Mouse (Mus musculus): ENCODE data around the gene Zfp217. TPM values are rescaled to one million over a fixed set of nuclear protein-coding genes. Genes with fewer than 3 reads are reported as not detected.

Gene Zfp217
- total RNA-seq, 2 experiments from 2014 or later, result 11.2 to 13.0 TPM

DNA sequence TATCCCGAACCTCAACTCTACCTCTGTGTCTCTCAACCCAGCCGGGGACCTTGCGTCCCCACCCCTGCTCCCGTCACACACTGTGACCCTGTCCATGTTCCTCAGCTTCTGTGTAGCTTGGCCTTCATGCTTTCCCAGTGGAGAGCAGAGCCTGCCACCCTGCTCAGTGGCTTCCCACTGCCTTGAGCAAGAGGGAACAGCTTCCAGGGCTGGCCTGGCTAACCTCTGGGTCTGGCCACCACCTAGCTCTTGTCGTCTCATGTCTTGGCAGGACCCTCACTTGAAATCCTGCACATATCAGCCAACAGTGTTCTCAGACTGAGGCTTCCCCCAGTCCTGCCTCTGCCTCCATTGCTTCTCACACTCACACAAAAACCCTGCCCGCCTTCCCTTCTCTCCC lies 12.1 kb downstream of the Zfp217 start:
- intact Hi-C loops (cut with DNase I), result no loop called here
- DNase-seq, result no peak

- intact Hi-C loops (cut with DNase I), result loop anchor here (5.0 kb wide), 3 partner anchors 73 to 183 kb away; no protein-coding TSS in a partner anchor
- no peak for DNase-seq
These were observed 13.7 kb downstream of the Zfp217 start for GRCm38 (mm10) chr2:170134026-170134690.

- intact Hi-C loops (cut with DNase I), result loop anchor here (2.0 to 5.0 kb wide), 4 partner anchors 20 to 184 kb away; no protein-coding TSS in a partner anchor
- DNase-seq, result peak; percentile 83 to 89
These were observed 14.7 kb downstream of the Zfp217 start for GRCm38 (mm10) chr2:170133093-170133731.

GRCm38 (mm10) chr2:170132716-170133092 lies 15.2 kb downstream of the Zfp217 start:
- DNase-seq, result no peak
- intact Hi-C loops (cut with DNase I), result loop anchor here (2.0 to 5.0 kb wide), 4 partner anchors 20 to 185 kb away; no protein-coding TSS in a partner anchor

GRCm38 (mm10) chr2:170131981-170132460 lies 15.9 kb downstream of the Zfp217 start:
- intact Hi-C loops (cut with DNase I), result loop anchor here (2.0 to 5.0 kb wide), 4 partner anchors 21 to 185 kb away; no protein-coding TSS in a partner anchor
- DNase-seq, result no peak

DNA sequence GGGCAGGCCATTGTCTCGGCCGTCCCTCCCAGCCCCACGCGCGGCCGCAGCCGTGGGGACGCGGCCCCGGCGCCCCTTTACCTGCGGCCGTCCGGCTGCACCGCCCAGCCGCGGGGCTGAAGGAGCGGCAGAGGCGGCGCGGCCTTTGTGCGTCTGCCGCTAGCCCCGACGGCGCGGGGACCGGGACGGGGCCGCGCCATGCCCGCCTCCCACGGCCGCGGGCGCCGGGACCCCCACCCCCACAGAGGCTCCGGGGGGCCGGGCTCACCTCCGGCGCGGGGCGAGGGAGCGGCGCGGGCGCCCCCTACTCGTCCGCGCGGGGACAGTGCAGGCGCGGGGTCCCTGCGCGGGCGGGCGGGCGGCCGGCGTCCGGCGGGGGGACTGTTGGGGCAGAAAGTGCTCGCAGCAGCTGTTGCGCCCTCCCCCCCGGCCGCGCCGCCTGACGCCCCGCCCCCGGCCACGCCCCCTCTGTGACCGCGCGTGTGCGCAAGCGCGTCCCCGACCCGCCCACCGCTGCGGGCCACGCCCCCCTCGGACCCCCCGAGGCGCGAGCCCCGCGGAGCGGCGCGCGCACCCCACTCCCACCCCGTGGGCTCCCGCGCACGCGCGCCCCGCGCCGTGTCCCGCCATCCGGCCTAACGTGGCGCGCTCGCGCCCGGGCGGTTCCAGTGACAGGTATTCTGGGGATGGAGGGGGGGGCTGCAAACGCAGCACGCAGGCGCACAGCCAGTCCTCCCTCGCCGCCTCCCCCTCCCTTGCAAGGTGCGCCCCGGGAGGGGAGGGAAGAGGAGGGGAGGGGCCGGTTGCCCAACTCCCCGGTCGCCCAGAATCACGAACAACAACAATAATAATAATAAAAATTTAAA lies 16.9 kb downstream of the Zfp217 start:
- intact Hi-C loops (cut with DNase I), result loop anchor here (5.0 kb wide), 3 partner anchors 76 to 186 kb away; no protein-coding TSS in a partner anchor

GRCm38 (mm10) chr2:170129923-170130779 lies 17.8 kb downstream of the Zfp217 start:
- intact Hi-C loops (cut with DNase I), result loop anchor here (5.0 kb wide), 3 partner anchors 77 to 187 kb away; no protein-coding TSS in a partner anchor
- peak; percentile 49 to 60 for DNase-seq

More for the DNA sequence above, 16.9 kb downstream of the Zfp217 start:
- peak; percentile 87 to 90 for DNase-seq

DNA sequence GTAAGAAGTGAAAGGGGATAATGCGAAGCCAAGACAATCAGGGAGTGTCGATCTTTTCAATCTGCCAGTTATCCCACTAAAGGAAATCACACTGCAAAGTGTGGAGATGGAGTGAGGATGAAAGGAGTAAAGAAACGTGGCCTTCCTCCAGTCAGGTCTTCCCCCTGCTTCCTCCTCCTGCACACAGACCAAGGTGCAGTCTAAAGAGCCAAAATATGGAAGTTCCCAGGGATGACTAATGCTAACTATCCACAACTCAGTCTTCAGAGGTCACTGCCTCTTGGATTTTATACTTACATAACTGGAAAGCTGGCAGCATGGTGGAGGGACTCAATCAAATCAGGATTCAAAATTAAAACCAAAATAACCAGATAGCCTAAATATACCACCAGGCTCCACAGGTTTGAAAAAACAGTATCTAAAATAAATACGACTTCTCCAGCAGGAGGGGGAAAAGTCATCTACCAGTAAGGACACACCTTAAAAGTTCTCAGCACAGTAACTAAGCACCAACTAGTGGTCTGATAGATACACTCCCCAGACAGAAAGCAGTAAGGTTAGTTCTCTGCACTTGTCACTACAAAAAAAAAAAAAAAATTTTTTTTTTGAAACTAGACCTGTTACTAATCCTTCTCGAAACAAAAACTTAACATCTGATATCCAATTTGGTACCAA lies 18.5 kb downstream of the Zfp217 start:
- DNase-seq, result no peak
- intact Hi-C loops (cut with DNase I), result no loop called here

DNA sequence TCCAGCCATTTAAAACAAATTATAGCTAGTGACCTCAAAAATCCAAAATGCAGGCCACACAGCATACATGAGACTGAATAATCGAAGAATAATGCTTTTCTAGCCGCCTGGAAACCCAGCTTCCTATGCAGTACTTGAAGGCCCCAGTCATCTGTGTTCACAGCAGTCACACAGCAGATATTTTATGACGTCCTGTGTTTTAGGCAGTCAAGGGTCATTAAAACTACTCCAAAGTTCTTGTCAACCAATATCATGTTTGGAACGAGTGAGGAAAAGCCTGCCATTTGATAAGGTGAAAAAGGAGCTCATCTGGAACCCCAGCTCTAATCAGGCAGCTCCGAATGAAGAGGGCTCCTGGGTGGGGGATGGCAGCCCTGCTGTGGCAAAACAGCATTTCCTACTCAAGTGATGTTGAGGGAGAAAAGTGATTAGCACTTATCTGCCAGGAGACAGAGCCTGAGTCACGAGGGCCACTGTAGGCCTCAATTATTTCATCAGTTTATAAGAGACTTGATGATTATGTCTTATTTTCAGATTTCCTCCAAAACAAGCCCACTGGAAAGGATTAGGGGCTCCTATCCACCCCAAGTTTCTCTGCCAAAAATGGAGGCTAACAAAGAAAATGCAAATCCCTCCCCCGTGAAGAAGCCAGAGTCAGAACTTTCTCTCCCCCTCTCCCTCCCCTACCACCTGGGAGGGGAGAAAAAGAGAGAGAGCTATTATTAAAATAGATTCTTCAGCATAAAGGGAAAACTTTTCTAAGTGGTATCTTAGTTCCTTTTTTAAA lies 19.2 kb downstream of the Zfp217 start:
- intact Hi-C loops (cut with DNase I), result no loop called here
- no peak for DNase-seq

- intact Hi-C loops (cut with DNase I), result no loop called here
- DNase-seq, result no peak
These were observed 20.4 kb downstream of the Zfp217 start for GRCm38 (mm10) chr2:170127523-170127922.

DNA sequence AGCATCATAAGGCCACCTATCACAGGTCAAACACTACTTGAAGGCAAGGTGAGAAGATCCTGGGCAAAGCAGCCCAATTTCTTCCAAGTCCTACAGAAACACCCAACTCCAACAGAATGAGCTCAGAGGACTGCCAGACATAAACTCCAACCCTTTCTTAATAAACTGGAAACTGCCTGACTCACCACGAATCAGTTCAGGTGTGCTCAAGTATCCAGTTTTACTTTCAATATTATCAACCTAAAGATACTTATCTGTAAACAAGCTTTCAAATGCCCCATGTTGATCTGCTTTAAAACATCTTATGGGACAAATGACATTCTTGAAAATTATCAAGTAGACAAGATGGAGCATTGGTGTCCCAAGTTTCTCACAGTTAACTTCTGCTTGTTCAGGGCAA lies 21.6 kb downstream of the Zfp217 start:
- intact Hi-C loops (cut with DNase I), result no loop called here

GRCm38 (mm10) chr2:170122197-170122596 lies 25.7 kb downstream of the Zfp217 start:
- intact Hi-C loops (cut with DNase I), result no loop called here
- DNase-seq, result no peak

More for the DNA sequence above, 21.6 kb downstream of the Zfp217 start:
- no peak for DNase-seq

DNA sequence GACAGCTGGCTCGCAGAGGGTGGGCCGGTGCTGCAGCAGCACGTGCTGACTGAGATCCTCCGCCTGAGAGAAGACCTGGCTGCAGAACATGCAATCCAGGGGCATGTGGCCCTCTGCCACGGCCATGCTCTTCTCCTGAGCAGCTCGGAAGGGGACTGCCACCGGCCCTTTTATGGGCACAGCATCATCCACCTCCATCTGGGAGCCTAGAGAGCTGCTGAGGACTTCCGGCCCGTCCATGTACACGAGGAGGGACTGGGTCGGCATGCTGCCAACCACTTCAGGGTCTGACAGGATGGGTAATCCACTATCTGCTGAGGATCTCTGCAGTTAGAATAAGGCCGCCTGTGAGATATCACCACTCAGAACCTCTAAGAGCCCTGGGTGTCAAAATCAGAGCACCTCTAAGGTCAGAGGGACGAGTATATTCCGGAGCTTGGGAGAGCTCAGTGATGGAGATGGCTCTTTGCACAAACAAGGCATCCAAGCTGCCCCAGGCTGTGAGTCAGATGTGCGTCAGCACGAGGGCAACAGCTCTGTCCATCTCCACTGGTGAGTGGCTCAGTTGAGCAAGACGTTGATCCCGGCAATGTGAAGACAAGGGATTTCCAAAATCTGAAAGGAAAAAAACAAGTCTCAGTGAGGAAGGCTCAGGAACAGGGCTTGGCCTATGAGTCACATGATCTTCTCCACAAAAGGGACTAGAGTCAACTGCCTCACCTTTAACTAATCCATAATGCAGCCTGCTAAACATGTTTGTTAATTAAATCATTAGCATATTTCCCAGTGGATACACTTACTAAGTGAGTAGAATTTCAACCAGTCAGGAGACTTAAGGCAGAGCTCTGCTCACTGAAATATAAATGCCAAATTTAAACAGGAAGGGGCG lies 27.5 kb downstream of the Zfp217 start:
- no peak for DNase-seq
- intact Hi-C loops (cut with DNase I), result no loop called here

DNA sequence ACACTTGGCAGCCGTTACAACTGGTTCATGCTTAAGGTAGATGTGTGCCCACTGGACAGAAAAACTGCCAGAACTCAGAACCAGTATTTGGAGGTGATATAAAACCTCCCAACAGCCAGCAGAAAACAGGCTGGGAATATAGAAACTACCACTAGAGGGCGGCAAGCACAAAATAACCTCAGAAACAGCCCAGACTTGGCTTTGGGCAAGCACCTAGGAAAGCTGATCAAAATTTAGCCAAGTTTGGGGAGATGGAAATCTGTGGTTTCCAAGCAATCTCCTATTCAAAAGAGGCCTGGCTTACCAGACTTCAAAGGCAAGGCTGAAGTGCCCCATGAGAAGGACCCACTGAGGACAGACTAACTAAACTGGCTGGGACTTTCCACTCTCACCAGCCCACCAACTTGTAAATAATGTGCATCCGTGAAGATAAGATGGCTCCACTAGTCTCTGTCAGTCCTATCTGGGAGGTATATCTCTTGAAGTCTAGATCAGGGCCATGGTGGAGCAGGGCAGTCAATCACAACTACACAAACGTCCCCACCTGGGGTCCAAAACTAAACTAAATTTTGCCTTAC lies 31.1 kb downstream of the Zfp217 start:
- peak; percentile 70 to 78 for DNase-seq
- intact Hi-C loops (cut with DNase I), result loop anchor here (1.0 to 10.0 kb wide), 7 partner anchors 39 to 398 kb away; no protein-coding TSS in a partner anchor

DNA sequence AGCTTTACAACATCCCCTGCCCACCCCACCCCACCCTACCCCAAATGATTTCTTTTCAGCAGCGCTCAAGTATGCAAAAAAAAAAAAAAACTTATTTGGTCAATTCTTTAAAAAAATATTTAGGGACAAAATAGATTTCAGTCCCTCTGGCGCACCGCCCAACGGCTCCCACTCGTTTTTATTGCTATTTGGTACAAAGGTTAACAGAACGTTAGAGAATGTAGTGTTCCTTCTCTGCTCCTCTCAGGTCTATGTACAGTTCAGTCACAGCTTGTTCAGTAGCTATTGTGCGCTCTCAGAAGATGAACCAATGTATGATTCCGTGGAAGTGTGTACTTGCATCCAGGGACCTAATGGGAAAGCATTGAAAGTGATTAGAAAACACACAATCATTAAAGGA lies 37.6 kb downstream of the Zfp217 start:
- intact Hi-C loops (cut with DNase I), result loop anchor here (10.0 kb wide), 1 partner anchor 404 kb away; no protein-coding TSS in a partner anchor
- no peak for DNase-seq

GRCm38 (mm10) chr2:170109528-170109927 lies 38.4 kb downstream of the Zfp217 start:
- intact Hi-C loops (cut with DNase I), result no loop called here

DNA sequence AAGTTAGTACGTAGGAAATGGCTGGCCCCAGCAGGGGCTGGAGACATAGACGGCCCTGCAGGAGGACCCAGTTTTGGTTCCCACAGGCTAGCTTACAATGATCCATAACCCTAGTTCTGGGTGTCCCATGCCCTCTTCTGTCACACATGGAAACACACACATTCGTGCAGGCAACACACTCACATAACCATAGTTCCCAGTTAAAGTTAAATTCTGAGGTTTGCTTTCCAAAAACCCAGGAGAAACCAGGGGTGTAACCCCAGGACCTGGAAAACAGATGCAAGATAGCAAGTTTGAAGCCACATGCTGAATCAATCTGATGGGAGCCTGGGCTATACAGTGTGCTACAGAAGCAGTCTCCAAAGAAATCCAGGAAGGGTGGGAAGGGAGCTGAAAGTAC lies 40.1 kb downstream of the Zfp217 start:
- DNase-seq, result no peak
- intact Hi-C loops (cut with DNase I), result no loop called here

More at GRCm38 (mm10) chr2:170109528-170109927, 38.4 kb downstream of the Zfp217 start:
- no peak for DNase-seq

All from heart, postnatal 36 days (tissue).